Mouse (Mus musculus) heart, embryonic 13.5 days (tissue): ENCODE measurements around the gene Kctd18. TPM values are rescaled to one million over a fixed set of nuclear protein-coding genes. Genes with fewer than 3 reads are reported as not detected.

ENCODE experiments used
- ATAC-seq: fragments of 200-750 bp; cut with Nextera tagmentation; 2 replicates; pipeline ENCODE4 v1.8.0; 2017; ENCODE audit warnings: moderate TSS enrichment; ENCODE audit not compliant: insufficient number of reproducible peaks, low FRiP score, low TSS enrichment; ENCODE audit errors: extremely low read depth
- H3K27ac ChIP-seq: fragments of 300-500 bp; sonication (generic); replicated peaks from 2 replicates; pipeline ENCODE4 v1.5.1; 2015; ENCODE audit warnings: moderate library complexity, mild to moderate bottlenecking, inconsistent platforms
- H3K27me3 ChIP-seq: fragments of 300-500 bp; sonication (generic); replicated peaks from 2 replicates; pipeline ENCODE4 v1.6.1; 2015; ENCODE audit warnings: mild to moderate bottlenecking, inconsistent platforms
- H3K36me3 ChIP-seq: fragments of 300-500 bp; sonication (generic); 2 replicates; pipeline ENCODE4 v1.6.1; 2015; ENCODE audit warnings: mild to moderate bottlenecking, inconsistent platforms
- H3K4me1 ChIP-seq: fragments of 300-500 bp; sonication (generic); 2 replicates; pipeline ENCODE4 v1.6.1; 2015; ENCODE audit warnings: inconsistent platforms
- H3K4me2 ChIP-seq: fragments of 300-500 bp; sonication (generic); 2 replicates; pipeline ENCODE4 v1.6.1; 2015; ENCODE audit warnings: inconsistent platforms, mild to moderate bottlenecking, moderate library complexity
- H3K4me3 ChIP-seq: fragments of 300-500 bp; sonication (generic); 2 replicates; pipeline ENCODE4 v1.5.1; 2015; ENCODE audit warnings: moderate library complexity, mild to moderate bottlenecking, inconsistent platforms
- H3K9ac ChIP-seq: fragments of 300-500 bp; sonication (generic); 2 replicates; pipeline ENCODE4 v1.6.1; 2015; ENCODE audit warnings: inconsistent platforms, mild to moderate bottlenecking, moderate library complexity
- H3K9me3 ChIP-seq: fragments of 300-500 bp; sonication (generic); 2 replicates; pipeline ENCODE4 v1.6.1; 2016; ENCODE audit warnings: inconsistent platforms
- WGBS: fragments of 180-500 bp; shearing (Covaris S2); methylation state at CpG from one replicate; pipeline ENCODE4 v1.1.7; 2015; ENCODE audit warnings: mixed read lengths; 5-methylcytosine and 5-hydroxymethylcytosine counted together
- polyA plus RNA-seq: library from polyadenylated mRNA; unstranded; fragments of >200 nt; fragmentation: Nextera tagmentation; extraction: Ambion mirVana; gene quantifications from 2 replicates; pipeline ENCODE4 v1.2.1, GENCODE M21; 2015

Gene Kctd18
- polyA plus RNA-seq, 1 experiment from 2014 or later = 8.7 TPM

DNA sequence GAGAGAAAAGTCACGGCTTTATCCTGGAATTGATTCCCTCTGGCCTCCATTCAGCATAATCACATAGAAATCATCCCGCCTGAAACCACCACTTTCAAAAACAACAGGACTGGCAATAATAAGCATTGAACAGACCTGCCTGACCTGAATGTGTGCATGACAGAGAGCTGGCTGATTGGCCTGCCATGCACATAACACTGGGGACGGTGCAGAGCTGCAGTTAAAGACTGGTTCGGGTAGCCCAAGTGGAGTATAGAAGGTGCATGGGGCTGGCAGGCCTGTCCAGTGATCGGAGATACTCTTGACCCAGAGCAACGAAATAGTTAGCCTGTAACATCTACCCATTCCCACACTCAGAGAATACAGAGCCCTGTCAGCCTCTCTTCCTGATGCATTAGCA is 76.5 kb downstream of the Kctd18 start:
- no peak overlapping the region for H3K9ac ChIP-seq
- H3K4me1 ChIP-seq = peaks cover 4% of the 10 kb centered on the region
- no peak overlapping the region for H3K27ac ChIP-seq
- no peaks in the 10 kb centered on the region for H3K9me3 ChIP-seq
- no peak for ATAC-seq
- 80% methylated on average over 6 of the region's 6 CpGs for WGBS
- H3K4me2 ChIP-seq = no peak overlapping the region
- no peaks in the 10 kb centered on the region for H3K27me3 ChIP-seq
- H3K4me3 ChIP-seq = no peak overlapping the region
- peaks cover 66% of the 10 kb centered on the region for H3K36me3 ChIP-seq

DNA sequence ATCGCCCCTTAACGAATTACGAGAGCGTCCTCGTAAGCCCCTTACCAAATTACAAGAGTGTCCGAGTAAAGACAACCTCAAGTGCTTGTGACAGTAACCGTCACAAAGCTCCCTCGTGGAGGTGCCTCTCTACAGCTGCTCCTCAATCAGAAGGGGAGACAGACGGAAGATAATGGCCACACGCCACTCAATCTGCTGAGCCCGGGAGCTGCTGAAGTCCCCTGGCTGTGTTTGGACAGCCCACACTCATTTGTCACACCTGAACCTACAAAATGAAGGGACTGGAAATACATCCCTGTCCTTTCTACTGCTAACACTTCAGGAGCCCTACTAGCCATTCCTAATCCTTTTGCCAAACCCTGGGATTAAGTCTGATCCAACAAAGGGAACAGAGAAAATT is 77.0 kb downstream of the Kctd18 start:
- Histone ChIP-seq H3K27me3 (no peaks in the 10 kb centered on the region), H3K4me1 (no peaks in the 10 kb centered on the region), H3K4me2 (no peak overlapping the region), H3K27ac (no peak overlapping the region), H3K9me3 (no peaks in the 10 kb centered on the region), H3K9ac (no peak overlapping the region), H3K36me3 (peaks cover 68% of the 10 kb centered on the region), H3K4me3 (no peak overlapping the region)
- 39% methylated on average over 11 of the region's 11 CpGs for WGBS
- no peak for ATAC-seq

DNA sequence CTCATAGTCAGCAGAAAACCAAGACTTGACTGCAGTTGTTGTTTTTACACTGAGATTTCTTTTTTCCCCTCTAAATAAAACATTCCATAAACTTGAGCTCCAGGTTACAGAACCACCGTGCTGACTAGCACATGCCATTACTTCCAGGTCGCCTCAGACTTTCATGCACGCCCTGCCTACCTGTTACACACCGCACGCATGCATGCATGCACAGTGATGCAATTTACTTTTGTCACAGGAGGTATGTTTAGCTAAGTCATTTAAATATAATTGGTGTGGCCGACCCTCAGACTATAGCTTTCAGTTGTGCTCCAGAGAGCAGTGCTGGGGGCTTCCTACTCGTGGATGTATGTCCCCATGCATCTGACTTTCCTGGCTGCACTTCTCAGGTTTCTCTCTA is 77.7 kb downstream of the Kctd18 start:
- H3K4me3 ChIP-seq = no peak overlapping the region
- H3K36me3 ChIP-seq = peaks cover 64% of the 10 kb centered on the region
- 73% methylated on average over 7 of the region's 7 CpGs for WGBS

DNA sequence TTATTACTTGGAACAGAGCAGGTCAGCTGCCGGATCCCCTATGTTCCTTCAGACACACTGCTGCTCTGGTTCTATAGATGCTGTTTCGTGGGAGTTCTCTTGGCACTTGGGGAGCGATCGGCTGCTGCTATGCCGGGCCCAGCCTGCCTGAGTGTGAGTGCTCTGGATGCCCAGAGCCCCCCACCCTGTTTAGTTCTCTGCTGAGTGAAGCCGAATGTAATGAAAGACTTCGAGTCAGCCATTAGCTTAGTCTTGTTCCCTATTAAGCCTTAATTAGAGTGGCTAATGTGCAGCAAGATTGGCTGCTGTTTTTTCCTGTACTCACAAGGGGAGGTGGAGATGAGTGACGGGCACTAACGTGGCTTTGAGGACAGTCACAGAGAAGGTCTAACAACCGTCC is 78.1 kb downstream of the Kctd18 start:
- Histone ChIP-seq H3K4me3 (no peak overlapping the region), H3K27ac (no peak overlapping the region), H3K36me3 (peaks cover 61% of the 10 kb centered on the region), H3K27me3 (no peaks in the 10 kb centered on the region), H3K9me3 (no peaks in the 10 kb centered on the region), H3K9ac (no peak overlapping the region), H3K4me1 (no peaks in the 10 kb centered on the region), H3K4me2 (no peak overlapping the region)
- no peak for ATAC-seq
- 74% methylated on average over 10 of the region's 10 CpGs for WGBS

More for the DNA sequence above, 77.7 kb downstream of the Kctd18 start:
- Histone ChIP-seq H3K27ac (no peak overlapping the region), H3K9me3 (no peaks in the 10 kb centered on the region), H3K27me3 (no peaks in the 10 kb centered on the region), H3K4me2 (no peak overlapping the region), H3K9ac (no peak overlapping the region), H3K4me1 (no peaks in the 10 kb centered on the region)
- no peak for ATAC-seq

DNA sequence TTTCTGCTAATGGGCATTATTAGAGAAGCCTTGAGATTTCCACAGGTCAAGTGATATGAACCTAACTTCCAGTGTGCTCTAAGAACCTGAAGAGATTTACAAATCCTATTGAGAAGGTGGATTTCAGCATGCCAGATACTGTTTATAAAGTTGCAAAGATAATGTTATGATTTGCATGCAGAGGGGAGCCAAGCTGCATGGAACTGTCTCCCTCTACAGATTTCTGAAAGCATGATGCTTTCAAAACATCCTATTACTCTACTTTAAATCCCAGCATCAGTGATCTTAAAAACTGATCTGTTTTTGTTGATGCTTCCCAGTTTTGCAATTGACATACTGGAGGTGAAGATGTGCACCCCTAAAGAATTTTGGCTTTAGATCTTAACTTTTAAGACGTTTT is 84.5 kb downstream of the Kctd18 start:
- H3K4me3 ChIP-seq = no peak overlapping the region
- no peak overlapping the region for H3K27ac ChIP-seq
- H3K36me3 ChIP-seq = peaks cover 17% of the 10 kb centered on the region
- no peaks in the 10 kb centered on the region for H3K9me3 ChIP-seq
- H3K9ac ChIP-seq = no peak overlapping the region
- WGBS = 60% methylated on average over 1 of the region's 1 CpGs
- no peaks in the 10 kb centered on the region for H3K27me3 ChIP-seq
- no peak overlapping the region for H3K4me2 ChIP-seq
- no peaks in the 10 kb centered on the region for H3K4me1 ChIP-seq
- no peak for ATAC-seq

DNA sequence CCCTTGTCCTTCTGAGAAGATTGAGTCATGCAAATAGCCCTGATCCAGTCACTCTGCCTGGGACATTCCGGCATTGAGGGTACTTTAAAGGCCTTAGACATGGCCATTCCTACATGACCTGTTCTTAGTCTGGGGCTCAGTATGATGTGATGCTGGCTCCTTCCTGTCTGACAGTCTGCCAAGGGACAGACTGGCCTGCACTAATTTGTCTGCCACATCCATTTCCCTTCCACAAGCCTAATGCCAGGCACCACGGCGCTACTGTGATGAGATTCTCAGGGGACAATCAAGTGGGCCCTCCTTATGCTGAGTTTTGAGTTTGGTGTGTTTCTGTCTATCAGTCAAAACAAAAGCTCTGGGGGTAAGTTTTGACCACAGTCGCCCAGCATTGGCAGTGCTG is 100.2 kb downstream of the Kctd18 start:
- Histone ChIP-seq H3K4me2 (no peak overlapping the region), H3K4me1 (no peaks in the 10 kb centered on the region), H3K9ac (no peak overlapping the region), H3K36me3 (peaks cover 5% of the 10 kb centered on the region), H3K4me3 (no peak overlapping the region), H3K9me3 (no peaks in the 10 kb centered on the region), H3K27ac (no peak overlapping the region), H3K27me3 (no peaks in the 10 kb centered on the region)
- no peak for ATAC-seq
- WGBS = 75% methylated on average over 4 of the region's 4 CpGs

DNA sequence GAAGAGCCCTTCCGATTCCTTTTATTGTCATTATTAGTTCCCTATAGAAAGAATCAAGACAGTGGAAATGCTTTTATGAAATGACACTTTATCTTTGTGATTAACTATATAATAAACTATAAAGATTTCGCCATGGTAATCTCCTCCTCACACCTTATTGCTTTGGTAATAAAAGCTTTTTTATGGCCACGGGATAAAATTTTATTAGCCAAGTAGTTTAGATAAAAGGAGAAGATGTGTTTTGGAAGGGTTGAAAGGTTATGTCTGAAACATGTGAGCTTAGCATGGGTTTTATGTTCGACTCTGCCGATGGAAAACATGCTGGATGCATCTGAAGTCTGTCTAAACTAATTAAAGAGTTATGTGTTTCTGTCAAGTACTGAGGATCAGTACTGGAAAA is 101.4 kb downstream of the Kctd18 start:
- Histone ChIP-seq H3K4me1 (no peaks in the 10 kb centered on the region), H3K9me3 (no peaks in the 10 kb centered on the region), H3K4me3 (no peak overlapping the region), H3K9ac (no peak overlapping the region), H3K27ac (no peak overlapping the region), H3K27me3 (no peaks in the 10 kb centered on the region), H3K36me3 (peaks cover 4% of the 10 kb centered on the region; the same call in 1 of the 2 replicates), H3K4me2 (no peak overlapping the region)
- no peak for ATAC-seq
- 82% methylated on average over 5 of the region's 5 CpGs for WGBS

DNA sequence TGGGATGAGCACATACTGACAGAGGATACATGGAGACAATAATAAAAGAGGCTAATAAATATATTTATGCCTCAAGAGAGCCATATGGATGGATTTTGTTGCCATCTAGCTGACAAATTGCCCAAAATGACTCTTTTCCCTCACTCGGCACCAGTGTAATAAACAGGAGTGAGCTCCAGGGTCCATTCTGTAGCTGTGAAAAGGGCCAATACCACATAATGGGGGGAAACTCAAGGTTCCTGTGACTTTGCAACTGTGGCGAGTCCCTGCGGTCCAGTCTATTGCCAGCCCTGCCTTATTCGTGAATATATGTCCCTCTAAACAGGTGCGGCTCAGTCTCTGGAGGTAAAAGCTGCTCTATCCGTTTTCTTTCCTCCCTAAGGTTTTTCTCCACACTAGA is 107.2 kb downstream of the Kctd18 start:
- Histone ChIP-seq H3K9me3 (no peaks in the 10 kb centered on the region), H3K4me3 (no peak overlapping the region), H3K4me2 (no peak overlapping the region), H3K36me3 (peaks cover 25% of the 10 kb centered on the region), H3K27me3 (no peaks in the 10 kb centered on the region), H3K4me1 (no peaks in the 10 kb centered on the region), H3K9ac (no peak overlapping the region), H3K27ac (no peak overlapping the region)
- ATAC-seq = no peak
- WGBS = 86% methylated on average over 6 of the region's 6 CpGs

DNA sequence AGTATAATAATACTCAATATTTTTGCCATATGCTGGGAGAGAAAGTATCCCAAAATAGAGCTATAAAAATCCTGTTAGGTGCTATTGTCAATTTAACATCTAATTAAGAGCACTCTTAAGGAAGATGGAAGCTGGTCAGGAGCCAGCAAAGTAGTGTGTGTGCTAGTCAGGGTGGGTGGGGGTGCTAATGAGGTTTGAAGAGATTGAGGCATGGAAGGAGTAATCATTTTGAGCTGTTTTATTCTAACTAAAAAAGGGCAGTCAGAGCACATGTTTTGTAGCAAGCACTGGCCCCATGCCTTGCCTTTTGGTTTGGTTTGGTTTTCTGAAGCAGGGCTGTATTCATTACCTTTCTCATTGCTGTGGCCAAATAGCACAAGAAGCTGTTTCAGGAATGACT is 112.4 kb downstream of the Kctd18 start:
- Histone ChIP-seq H3K4me1 (peaks cover 13% of the 10 kb centered on the region), H3K27me3 (no peaks in the 10 kb centered on the region), H3K4me2 (no peak overlapping the region), H3K4me3 (no peak overlapping the region), H3K9ac (no peak overlapping the region), H3K9me3 (no peaks in the 10 kb centered on the region), H3K36me3 (peaks cover 48% of the 10 kb centered on the region), H3K27ac (no peak overlapping the region)
- ATAC-seq = no peak

DNA sequence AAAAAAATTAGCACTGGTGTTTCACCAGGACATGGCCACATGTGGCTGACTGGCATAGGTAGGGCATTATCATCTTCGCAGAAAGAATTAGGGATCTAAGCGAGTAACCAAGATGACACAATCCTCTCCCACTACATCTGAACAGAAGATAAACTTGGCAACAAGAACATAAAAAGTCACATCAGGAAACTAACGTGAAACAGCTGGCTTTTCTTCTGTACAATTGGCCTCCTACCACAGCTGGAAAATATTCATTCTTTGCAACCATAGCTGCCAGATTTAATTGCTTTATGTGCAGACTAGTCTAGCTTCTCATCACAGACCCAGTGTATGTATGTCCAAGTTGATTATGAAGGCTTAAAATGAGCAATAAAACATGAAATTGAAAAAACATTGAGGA is 112.8 kb downstream of the Kctd18 start:
- no peak overlapping the region for H3K4me2 ChIP-seq
- H3K4me1 ChIP-seq = peaks cover 13% of the 10 kb centered on the region
- ATAC-seq = no peak
- H3K9me3 ChIP-seq = no peaks in the 10 kb centered on the region
- H3K4me3 ChIP-seq = no peak overlapping the region
- no peaks in the 10 kb centered on the region for H3K27me3 ChIP-seq
- H3K27ac ChIP-seq = peak overlapping the region; percentile 8; the same call in 1 of the 2 replicates
- WGBS = 61% methylated on average over 3 of the region's 3 CpGs
- peaks cover 49% of the 10 kb centered on the region for H3K36me3 ChIP-seq
- no peak overlapping the region for H3K9ac ChIP-seq
